Mouse (Mus musculus): ENCODE results near the gene Zfp706. TPM values are rescaled to one million over a fixed set of nuclear protein-coding genes. Genes with fewer than 3 reads are reported as not detected.

The Zfp706 gene
- total RNA-seq (2021): 100 to 1,000 TPM; 222 TPM

GRCm38 (mm10) chr15:37007233-37007958 is at the start of gene Zfp706:
Gene Zfp706, minus strand, starts transcription at chr15:37007773.
- intact Hi-C loops (cut with DNase I): loop anchor here (1.0 to 5.0 kb wide), 4 partner anchors 41 to 280 kb away; no protein-coding TSS in a partner anchor
- DNase-seq (ENCODE audit: low spot score in 2 of 2): peak; percentile 98 to 99

- DNase-seq (ENCODE audit: low spot score in 2 of 2): no peak
- intact Hi-C loops (cut with DNase I): no loop called here
These were observed 47.0 kb upstream of the Zfp706 start for GRCm38 (mm10) chr15:37054582-37054981.

DNA sequence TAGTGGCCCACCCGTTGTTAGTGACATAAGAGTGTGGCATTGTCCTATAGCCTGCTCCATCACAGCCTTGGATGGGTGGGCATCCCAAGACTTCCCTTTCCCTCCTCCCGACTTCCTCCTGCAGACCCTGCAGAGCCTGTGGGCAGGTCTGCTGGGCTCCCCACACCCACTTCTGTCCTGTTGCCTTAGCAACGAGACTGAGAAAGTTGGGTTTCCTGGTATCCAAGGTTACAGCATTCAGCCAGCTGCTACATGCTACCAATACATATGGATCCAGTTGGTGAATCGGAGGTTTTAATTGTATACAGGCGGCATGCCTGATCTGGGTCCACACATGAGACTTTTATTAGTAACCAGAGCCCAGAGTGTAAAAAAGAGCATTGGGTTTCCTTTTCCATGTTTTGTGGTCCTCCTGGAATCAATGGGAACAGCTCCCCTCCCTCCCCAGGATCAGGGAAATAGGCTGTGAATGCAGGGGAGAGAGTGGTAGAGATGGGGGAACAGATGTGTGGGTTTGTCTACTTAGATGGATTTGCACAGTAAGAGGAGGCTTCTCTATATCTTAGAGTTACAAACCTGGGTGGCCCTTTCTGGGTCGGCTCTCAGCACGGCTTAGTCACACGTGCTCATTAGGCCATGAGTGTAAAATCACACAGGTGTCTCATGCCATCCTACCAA is 45.7 kb upstream of the Zfp706 start:
- intact Hi-C loops (cut with DNase I): no loop called here

DNA sequence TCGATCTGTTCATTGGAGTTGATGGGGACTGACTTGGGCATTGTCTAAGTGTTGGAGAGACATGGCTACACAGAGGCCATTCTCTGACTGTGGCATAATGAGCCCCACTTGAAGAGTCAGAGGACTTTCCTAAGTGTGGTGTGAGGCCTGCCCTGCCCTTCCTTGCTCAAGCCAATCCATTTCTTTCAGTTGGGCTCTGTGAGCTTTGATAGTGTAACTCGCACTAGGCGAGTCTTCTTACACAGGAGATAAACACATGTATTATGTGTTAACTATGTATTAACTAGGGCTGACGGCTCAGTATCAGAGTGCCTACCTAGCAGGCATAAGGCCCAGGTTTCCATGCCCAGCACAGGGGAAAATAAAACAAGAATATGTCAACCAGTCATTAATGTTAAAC is 39.8 kb upstream of the Zfp706 start:
- DNase-seq (ENCODE audit: low spot score in 2 of 2): no peak
- intact Hi-C loops (cut with DNase I): no loop called here

More for the DNA sequence above, 45.7 kb upstream of the Zfp706 start:
- DNase-seq (ENCODE audit: low spot score in 2 of 2): peak; percentile 68 to 74

DNA sequence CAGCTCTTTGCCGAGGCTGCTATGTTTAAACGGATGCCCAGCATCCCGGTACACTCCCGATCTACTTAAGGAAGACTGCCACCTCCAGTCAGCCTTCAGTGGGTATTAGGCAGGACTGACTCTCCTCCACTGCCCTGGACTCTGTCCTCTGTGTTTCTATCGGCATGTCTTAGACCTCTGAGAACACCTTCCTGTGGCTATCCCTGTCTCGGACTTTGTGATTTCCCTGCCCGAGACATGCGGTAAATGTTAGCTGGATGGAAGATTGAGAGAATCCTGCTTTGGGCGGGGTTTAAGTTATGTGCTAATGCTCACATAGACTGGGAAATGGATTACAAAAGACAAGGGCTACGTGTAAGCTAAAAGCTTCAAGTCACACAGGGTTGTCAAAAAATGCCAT is 39.0 kb upstream of the Zfp706 start:
- DNase-seq (ENCODE audit: low spot score in 2 of 2): no peak
- intact Hi-C loops (cut with DNase I): no loop called here

DNA sequence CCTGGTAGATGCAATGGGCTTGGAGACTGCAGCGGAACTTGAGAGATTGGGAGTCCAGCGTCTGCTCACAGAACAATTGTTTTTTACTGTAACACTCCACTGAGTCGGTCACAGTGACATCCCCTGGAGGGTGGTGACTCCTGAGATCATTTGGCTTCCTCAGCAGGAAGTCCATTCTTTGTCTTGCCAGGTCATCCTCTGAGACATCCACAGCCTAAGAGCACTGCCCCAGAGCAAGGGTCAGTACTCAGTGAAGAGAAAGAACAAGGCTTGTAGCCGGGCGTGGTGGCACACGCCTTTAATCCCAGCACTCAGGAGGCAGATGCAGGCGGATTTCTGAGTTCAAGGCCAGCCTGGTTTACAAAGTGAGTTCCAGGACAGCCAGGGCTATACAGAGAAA is 38.6 kb upstream of the Zfp706 start:
- DNase-seq (ENCODE audit: low spot score in 2 of 2): no peak
- intact Hi-C loops (cut with DNase I): no loop called here

- DNase-seq (ENCODE audit: low spot score in 2 of 2): peak; percentile 75 to 77
- intact Hi-C loops (cut with DNase I): no loop called here
These were observed 37.9 kb upstream of the Zfp706 start for GRCm38 (mm10) chr15:37045456-37045855.

- intact Hi-C loops (cut with DNase I): no loop called here
- DNase-seq (ENCODE audit: low spot score in 2 of 2): peak; percentile 69 to 74
These were observed 35.0 kb upstream of the Zfp706 start for GRCm38 (mm10) chr15:37042559-37042958.

GRCm38 (mm10) chr15:37041214-37041613 is 33.6 kb upstream of the Zfp706 start:
- DNase-seq (ENCODE audit: low spot score in 2 of 2): peak; percentile 33 to 45
- intact Hi-C loops (cut with DNase I): no loop called here

- intact Hi-C loops (cut with DNase I): no loop called here
- DNase-seq (ENCODE audit: low spot score in 2 of 2): no peak
These were observed 31.1 kb upstream of the Zfp706 start for GRCm38 (mm10) chr15:37038666-37039065.

GRCm38 (mm10) chr15:37037704-37038103 is 30.1 kb upstream of the Zfp706 start:
- no peak for DNase-seq (ENCODE audit: low spot score in 2 of 2)

GRCm38 (mm10) chr15:37036481-37037156 is 29.0 kb upstream of the Zfp706 start:
- intact Hi-C loops (cut with DNase I): no loop called here
- DNase-seq (ENCODE audit: low spot score in 2 of 2): no peak

More at GRCm38 (mm10) chr15:37037704-37038103, 30.1 kb upstream of the Zfp706 start:
- intact Hi-C loops (cut with DNase I): no loop called here

DNA sequence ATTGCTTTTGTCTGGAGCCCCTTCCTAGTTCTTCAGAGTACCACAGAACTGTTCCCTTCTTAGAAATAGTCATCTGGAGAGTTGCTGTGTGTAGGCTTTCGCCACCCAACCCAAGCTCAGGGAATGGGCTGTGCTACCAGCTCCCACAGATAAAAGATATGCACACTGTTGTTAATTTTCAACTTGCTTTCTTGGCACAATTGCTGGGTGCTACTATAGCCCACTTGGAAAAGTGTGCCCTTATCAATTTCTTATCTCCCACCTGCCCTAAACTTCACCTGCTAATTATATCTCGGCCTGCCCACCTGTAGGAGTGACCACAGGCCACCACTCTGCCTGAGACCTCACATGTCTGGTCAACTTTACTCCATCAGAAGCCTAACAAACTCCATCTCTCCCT is 26.6 kb upstream of the Zfp706 start:
- intact Hi-C loops (cut with DNase I): no loop called here

GRCm38 (mm10) chr15:37033431-37033830 is 25.9 kb upstream of the Zfp706 start:
- no peak for DNase-seq (ENCODE audit: low spot score in 2 of 2)
- intact Hi-C loops (cut with DNase I): no loop called here

More for the DNA sequence above, 26.6 kb upstream of the Zfp706 start:
- no peak for DNase-seq (ENCODE audit: low spot score in 2 of 2)

GRCm38 (mm10) chr15:37031334-37032150 is 24.0 kb upstream of the Zfp706 start:
- peak; percentile 37 to 46 for DNase-seq (ENCODE audit: low spot score in 2 of 2)
- intact Hi-C loops (cut with DNase I): no loop called here

GRCm38 (mm10) chr15:37030929-37031328 is 23.4 kb upstream of the Zfp706 start:
- intact Hi-C loops (cut with DNase I): no loop called here
- no peak for DNase-seq (ENCODE audit: low spot score in 2 of 2)

DNA sequence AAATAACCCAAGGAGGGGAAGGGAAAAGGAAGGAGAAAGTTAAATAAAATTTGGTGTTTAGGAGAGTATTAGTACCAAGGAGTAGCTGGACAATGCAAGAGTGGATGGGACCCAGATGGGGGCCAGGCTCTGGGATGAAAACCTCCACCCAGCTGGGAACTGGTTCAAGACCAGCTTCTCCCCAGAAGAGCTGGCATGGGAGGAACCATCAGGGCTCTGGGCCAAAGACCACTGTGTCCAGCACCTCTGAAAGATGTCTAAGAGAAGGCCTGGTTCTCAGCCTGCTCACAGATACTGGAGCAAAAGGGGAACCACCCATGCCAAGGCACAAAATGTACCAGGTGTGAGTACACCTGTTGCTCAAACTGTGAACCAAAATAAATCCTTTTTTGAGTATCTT is 20.4 kb upstream of the Zfp706 start:
- intact Hi-C loops (cut with DNase I): no loop called here
- no peak for DNase-seq (ENCODE audit: low spot score in 2 of 2)

- intact Hi-C loops (cut with DNase I): no loop called here
- no peak for DNase-seq (ENCODE audit: low spot score in 2 of 2)
These were observed 18.9 kb upstream of the Zfp706 start for GRCm38 (mm10) chr15:37026458-37026857.

- intact Hi-C loops (cut with DNase I): no loop called here
- no peak for DNase-seq (ENCODE audit: low spot score in 2 of 2)
These were observed 13.1 kb upstream of the Zfp706 start for GRCm38 (mm10) chr15:37020581-37021245.
